Mouse (Mus musculus) liver, embryonic 15.5 days (tissue): ENCODE data around the gene Spop. TPM values are rescaled to one million over a fixed set of nuclear protein-coding genes. Genes with fewer than 3 reads are reported as not detected.
"Not testable (repeated sequence)": the region's sequence is repeated elsewhere in the genome, so short reads cannot be mapped to it uniquely, and the experiment has no call there.

Experiments used
- ATAC-seq: fragments of 200-750 bp; cut with Nextera tagmentation; 2 replicates; pipeline ENCODE4 v1.8.0; 2017; ENCODE audit warnings: moderate number of reproducible peaks, mild to moderate bottlenecking, moderate library complexity; ENCODE audit not compliant: insufficient read depth
- H3K27ac ChIP-seq: fragments of 300-500 bp; sonication (generic); replicated peaks from 2 replicates; pipeline ENCODE4 v1.5.1; 2015; ENCODE audit warnings: mild to moderate bottlenecking, inconsistent platforms
- H3K27me3 ChIP-seq: fragments of 300-500 bp; sonication (generic); 2 replicates; pipeline ENCODE4 v1.6.1; 2015; ENCODE audit warnings: mild to moderate bottlenecking, inconsistent platforms
- H3K36me3 ChIP-seq: fragments of 300-500 bp; sonication (generic); replicated peaks from 2 replicates; pipeline ENCODE4 v1.6.1; 2015; ENCODE audit warnings: moderate library complexity, mild to moderate bottlenecking, inconsistent platforms
- H3K4me1 ChIP-seq: fragments of 300-500 bp; sonication (generic); replicated peaks from 2 replicates; pipeline ENCODE4 v1.6.1; 2015; ENCODE audit warnings: inconsistent platforms
- H3K4me2 ChIP-seq: fragments of 300-500 bp; sonication (generic); 2 replicates; pipeline ENCODE4 v1.6.1; 2015; ENCODE audit warnings: moderate library complexity, mild to moderate bottlenecking, inconsistent platforms
- H3K4me3 ChIP-seq: fragments of 300-500 bp; sonication (generic); replicated peaks from 2 replicates; pipeline ENCODE4 v1.5.1; 2015; ENCODE audit warnings: mild to moderate bottlenecking, inconsistent platforms
- H3K9ac ChIP-seq: fragments of 300-500 bp; sonication (generic); 2 replicates; pipeline ENCODE4 v1.6.1; 2015; ENCODE audit warnings: moderate library complexity, mild to moderate bottlenecking, inconsistent platforms
- H3K9me3 ChIP-seq: fragments of 300-500 bp; sonication (generic); replicated peaks from 2 replicates; pipeline ENCODE4 v1.6.1; 2016; ENCODE audit warnings: inconsistent platforms
- WGBS: fragments of 180-500 bp; shearing (Covaris S2); methylation state at CpG from one replicate; pipeline ENCODE4 v1.1.7; 2015; ENCODE audit warnings: mixed read lengths; ENCODE audit not compliant: insufficient replicate concordance; 5-methylcytosine and 5-hydroxymethylcytosine counted together
- polyA plus RNA-seq: library from polyadenylated mRNA; unstranded; fragments of >200 nt; fragmentation: Nextera tagmentation; extraction: Ambion mirVana; gene quantifications from 2 replicates; pipeline ENCODE4 v1.2.1, GENCODE M21; 2015

The Spop gene
- polyA plus RNA-seq, 1 experiment from 2014 or later, result 67.5 TPM

- no peak overlapping the region for H3K9ac ChIP-seq
- 86% methylated on average over 5 of the region's 5 CpGs for WGBS
- H3K4me2 ChIP-seq, result no peak overlapping the region
- no peak for ATAC-seq
- no peaks in the 10 kb centered on the region for H3K9me3 ChIP-seq
- no peaks in the 10 kb centered on the region for H3K4me1 ChIP-seq
- peaks cover 35% of the 10 kb centered on the region for H3K36me3 ChIP-seq
- peaks cover 6% of the 10 kb centered on the region; the same call in 1 of the 2 replicates for H3K27me3 ChIP-seq
- no peak overlapping the region for H3K4me3 ChIP-seq
- H3K27ac ChIP-seq, result no peak overlapping the region
Observed at GRCm38 (mm10) chr11:95497921-95498320, 84.0 kb downstream of the Spop start.

GRCm38 (mm10) chr11:95500412-95500811 is 86.5 kb downstream of the Spop start:
- WGBS, result 35% methylated on average over 4 of the region's 4 CpGs
- H3K9me3 ChIP-seq, result no peaks in the 10 kb centered on the region
- no peak for ATAC-seq
- peaks cover 6% of the 10 kb centered on the region; the same call in 1 of the 2 replicates for H3K27me3 ChIP-seq
- H3K4me3 ChIP-seq, result no peak overlapping the region
- no peak overlapping the region for H3K9ac ChIP-seq
- H3K4me2 ChIP-seq, result no peak overlapping the region
- no peaks in the 10 kb centered on the region for H3K4me1 ChIP-seq
- H3K36me3 ChIP-seq, result peaks cover 10% of the 10 kb centered on the region
- H3K27ac ChIP-seq, result no peak overlapping the region

GRCm38 (mm10) chr11:95500836-95501235 is 87.0 kb downstream of the Spop start:
- no peaks in the 10 kb centered on the region for H3K9me3 ChIP-seq
- H3K36me3 ChIP-seq, result peaks cover 8% of the 10 kb centered on the region; the same call in 1 of the 2 replicates
- ATAC-seq, result no peak
- 58% methylated on average over 3 of the region's 3 CpGs for WGBS
- H3K9ac ChIP-seq, result no peak overlapping the region
- H3K4me1 ChIP-seq, result no peaks in the 10 kb centered on the region
- no peak overlapping the region for H3K4me2 ChIP-seq
- peaks cover 6% of the 10 kb centered on the region; the same call in 1 of the 2 replicates for H3K27me3 ChIP-seq
- no peak overlapping the region for H3K4me3 ChIP-seq
- H3K27ac ChIP-seq, result no peak overlapping the region

- H3K4me2 ChIP-seq, H3K9me3 ChIP-seq, H3K36me3 ChIP-seq, H3K4me3 ChIP-seq, H3K27ac ChIP-seq, ATAC-seq, H3K9ac ChIP-seq, H3K4me1 ChIP-seq: not testable (repeated sequence)
- WGBS, result 62% methylated on average over 8 of the region's 8 CpGs
- H3K27me3 ChIP-seq, result peaks cover 13% of the 10 kb centered on the region; the same call in 1 of the 2 replicates
Observed at GRCm38 (mm10) chr11:95501826-95502225, 87.9 kb downstream of the Spop start.

GRCm38 (mm10) chr11:95503581-95504180 is 89.8 kb downstream of the Spop start:
- H3K27ac ChIP-seq, result no peak overlapping the region
- no peak overlapping the region for H3K4me3 ChIP-seq
- H3K4me2 ChIP-seq, result no peak overlapping the region
- H3K36me3 ChIP-seq, result no peaks in the 10 kb centered on the region
- peaks cover 28% of the 10 kb centered on the region; the same call in 1 of the 2 replicates for H3K27me3 ChIP-seq
- 34% methylated on average over 10 of the region's 10 CpGs for WGBS
- H3K9ac ChIP-seq, result no peak overlapping the region
- no peaks in the 10 kb centered on the region for H3K9me3 ChIP-seq
- ATAC-seq, result no peak
- H3K4me1 ChIP-seq, result no peaks in the 10 kb centered on the region

- Histone ChIP-seq H3K27me3 (peaks cover 28% of the 10 kb centered on the region; the same call in 1 of the 2 replicates), H3K36me3 (no peaks in the 10 kb centered on the region), H3K27ac (no peak overlapping the region), H3K4me2 (no peak overlapping the region), H3K9me3 (no peaks in the 10 kb centered on the region), H3K4me3 (no peak overlapping the region), H3K4me1 (no peaks in the 10 kb centered on the region), H3K9ac (no peak overlapping the region)
- ATAC-seq, result no peak
- WGBS, result 67% methylated on average over 6 of the region's 6 CpGs
Observed at GRCm38 (mm10) chr11:95504271-95504731, 90.4 kb downstream of the Spop start.

GRCm38 (mm10) chr11:95507041-95507716 is 93.3 kb downstream of the Spop start:
- Histone ChIP-seq H3K4me1 (no peaks in the 10 kb centered on the region), H3K27me3 (peaks cover 42% of the 10 kb centered on the region), H3K36me3 (no peaks in the 10 kb centered on the region), H3K9me3 (no peaks in the 10 kb centered on the region), H3K4me2 (no peak overlapping the region), H3K9ac (no peak overlapping the region), H3K4me3 (no peak overlapping the region), H3K27ac (no peak overlapping the region)
- 32% methylated on average over 12 of the region's 12 CpGs for WGBS
- ATAC-seq, result no peak

- H3K4me1 ChIP-seq, result no peaks in the 10 kb centered on the region
- H3K27ac ChIP-seq, result no peak overlapping the region
- ATAC-seq, result no peak
- 55% methylated on average over 5 of the region's 5 CpGs for WGBS
- H3K9ac ChIP-seq, result no peak overlapping the region
- no peak overlapping the region for H3K4me2 ChIP-seq
- H3K4me3 ChIP-seq, result no peak overlapping the region
- no peaks in the 10 kb centered on the region for H3K36me3 ChIP-seq
- H3K27me3 ChIP-seq, result peaks cover 48% of the 10 kb centered on the region
- no peaks in the 10 kb centered on the region for H3K9me3 ChIP-seq
Observed at GRCm38 (mm10) chr11:95507785-95508184, 93.9 kb downstream of the Spop start.

GRCm38 (mm10) chr11:95508211-95508926 is 94.5 kb downstream of the Spop start:
- H3K36me3 ChIP-seq, result no peaks in the 10 kb centered on the region
- H3K9ac ChIP-seq, result no peak overlapping the region
- no peak overlapping the region for H3K27ac ChIP-seq
- H3K4me2 ChIP-seq, result no peak overlapping the region
- 56% methylated on average over 13 of the region's 13 CpGs for WGBS
- H3K9me3 ChIP-seq, result no peaks in the 10 kb centered on the region
- ATAC-seq, result no peak
- peaks cover under 1% of the 10 kb centered on the region; the same call in 1 of the 2 replicates for H3K4me1 ChIP-seq
- H3K27me3 ChIP-seq, result peaks cover 54% of the 10 kb centered on the region
- H3K4me3 ChIP-seq, result no peak overlapping the region

GRCm38 (mm10) chr11:95509126-95509717 is 95.3 kb downstream of the Spop start:
- H3K27me3 ChIP-seq, result peaks cover 63% of the 10 kb centered on the region
- 49% methylated on average over 6 of the region's 6 CpGs for whole genome bisulfite sequencing
- peaks cover 9% of the 10 kb centered on the region for H3K4me1 ChIP-seq
- no peaks in the 10 kb centered on the region for H3K36me3 ChIP-seq
- H3K27ac ChIP-seq, result no peak overlapping the region
- ATAC-seq, result no peak
- H3K9ac ChIP-seq, result no peak overlapping the region
- H3K4me2 ChIP-seq, result no peak overlapping the region
- no peaks in the 10 kb centered on the region for H3K9me3 ChIP-seq
- H3K4me3 ChIP-seq, result no peak overlapping the region

GRCm38 (mm10) chr11:95510631-95511030 is 96.8 kb downstream of the Spop start:
- Histone ChIP-seq H3K4me2 (no peak overlapping the region), H3K4me3 (no peak overlapping the region), H3K27ac (no peak overlapping the region), H3K9me3 (no peaks in the 10 kb centered on the region), H3K4me1 (peaks cover 16% of the 10 kb centered on the region), H3K9ac (no peak overlapping the region), H3K27me3 (peaks cover 77% of the 10 kb centered on the region), H3K36me3 (no peaks in the 10 kb centered on the region)
- ATAC-seq, result no peak
- WGBS, result 75% methylated on average over 12 of the region's 12 CpGs
